Mouse (Mus musculus): ENCODE results near the gene Slc9a8.

The Slc9a8 gene

GRCm38 (mm10) chr2:167510485-167510884 is 89.0 kb downstream of the Slc9a8 start:
- no peak for DNase-seq (ENCODE audit: low spot score in 2 of 2)

GRCm38 (mm10) chr2:167512365-167512764 is 90.9 kb downstream of the Slc9a8 start:
- no peak for DNase-seq (ENCODE audit: low spot score in 2 of 2)

GRCm38 (mm10) chr2:167512970-167513369 is 91.5 kb downstream of the Slc9a8 start:
- no peak for DNase-seq (ENCODE audit: low spot score in 2 of 2)

GRCm38 (mm10) chr2:167514641-167515040 is 93.1 kb downstream of the Slc9a8 start:
- no peak for DNase-seq (ENCODE audit: low spot score in 2 of 2)

GRCm38 (mm10) chr2:167515688-167516087 is 94.2 kb downstream of the Slc9a8 start:
- no peak for DNase-seq (ENCODE audit: low spot score in 2 of 2)

GRCm38 (mm10) chr2:167519606-167520252 is 98.2 kb downstream of the Slc9a8 start:
- DNase-seq (ENCODE audit: low spot score in 2 of 2) = no peak

All from cerebellum, postnatal 4 days (tissue).